Mouse (Mus musculus): ENCODE results near the gene Lef1. TPM values are rescaled to one million over a fixed set of nuclear protein-coding genes. Genes with fewer than 3 reads are reported as not detected.

Gene Lef1
- total RNA-seq, 1 experiment from 2014 or later: not detected

- no peak for ATAC-seq (replicated peaks; ENCODE audit: low read depth, poor library complexity, severe bottlenecking)
These were observed 126.8 kb downstream of the Lef1 start for GRCm38 (mm10) chr3:131237061-131237460.

GRCm38 (mm10) chr3:131237785-131238633 lies 127.7 kb downstream of the Lef1 start:
- ATAC-seq (replicated peaks; ENCODE audit: low read depth, poor library complexity, severe bottlenecking): peak; percentile 98

GRCm38 (mm10) chr3:131245766-131246578 lies 135.7 kb downstream of the Lef1 start:
- peak; percentile 87 for ATAC-seq (replicated peaks; ENCODE audit: low read depth, poor library complexity, severe bottlenecking)

- ATAC-seq (replicated peaks; ENCODE audit: low read depth, poor library complexity, severe bottlenecking): peak; percentile 19; the same call in 1 of the 2 replicates
These were observed 136.3 kb downstream of the Lef1 start for GRCm38 (mm10) chr3:131246579-131247046.

GRCm38 (mm10) chr3:131247447-131247846 lies 137.2 kb downstream of the Lef1 start:
- no peak for ATAC-seq (replicated peaks; ENCODE audit: low read depth, poor library complexity, severe bottlenecking)

GRCm38 (mm10) chr3:131247851-131248250 lies 137.6 kb downstream of the Lef1 start:
- ATAC-seq (replicated peaks; ENCODE audit: low read depth, poor library complexity, severe bottlenecking): no peak

GRCm38 (mm10) chr3:131248444-131248843 lies 138.2 kb downstream of the Lef1 start:
- no peak for ATAC-seq (replicated peaks; ENCODE audit: low read depth, poor library complexity, severe bottlenecking)

GRCm38 (mm10) chr3:131250283-131250682 lies 140.0 kb downstream of the Lef1 start:
- no peak for ATAC-seq (replicated peaks; ENCODE audit: low read depth, poor library complexity, severe bottlenecking)

GRCm38 (mm10) chr3:131250978-131251377 lies 140.7 kb downstream of the Lef1 start:
- ATAC-seq (replicated peaks; ENCODE audit: low read depth, poor library complexity, severe bottlenecking): no peak

- no peak for ATAC-seq (replicated peaks; ENCODE audit: low read depth, poor library complexity, severe bottlenecking)
These were observed 141.3 kb downstream of the Lef1 start for GRCm38 (mm10) chr3:131251601-131252000.

- no peak for ATAC-seq (replicated peaks; ENCODE audit: low read depth, poor library complexity, severe bottlenecking)
These were observed 144.7 kb downstream of the Lef1 start for GRCm38 (mm10) chr3:131254991-131255390.

GRCm38 (mm10) chr3:131255399-131255981 lies 145.2 kb downstream of the Lef1 start:
- no peak for ATAC-seq (replicated peaks; ENCODE audit: low read depth, poor library complexity, severe bottlenecking)

- no peak for ATAC-seq (replicated peaks; ENCODE audit: low read depth, poor library complexity, severe bottlenecking)
These were observed 148.7 kb downstream of the Lef1 start for GRCm38 (mm10) chr3:131258921-131259320.

- no peak for ATAC-seq (replicated peaks; ENCODE audit: low read depth, poor library complexity, severe bottlenecking)
These were observed 149.2 kb downstream of the Lef1 start for GRCm38 (mm10) chr3:131259392-131259965.

- no peak for ATAC-seq (replicated peaks; ENCODE audit: low read depth, poor library complexity, severe bottlenecking)
These were observed 150.1 kb downstream of the Lef1 start for GRCm38 (mm10) chr3:131260418-131260817.

- ATAC-seq (replicated peaks; ENCODE audit: low read depth, poor library complexity, severe bottlenecking): no peak
These were observed 153.7 kb downstream of the Lef1 start for GRCm38 (mm10) chr3:131263766-131264486.

- ATAC-seq (replicated peaks; ENCODE audit: low read depth, poor library complexity, severe bottlenecking): no peak
These were observed 155.2 kb downstream of the Lef1 start for GRCm38 (mm10) chr3:131265516-131265915.

- no peak for ATAC-seq (replicated peaks; ENCODE audit: low read depth, poor library complexity, severe bottlenecking)
These were observed 156.2 kb downstream of the Lef1 start for GRCm38 (mm10) chr3:131266366-131267050.

- no peak for ATAC-seq (replicated peaks; ENCODE audit: low read depth, poor library complexity, severe bottlenecking)
These were observed 160.1 kb downstream of the Lef1 start for GRCm38 (mm10) chr3:131270381-131270780.
